Mouse (Mus musculus) R1 (cell line): Measurements from ENCODE around the gene Nfx1.
A peak's percentile ranks its signal among the peaks of the same experiment; 100 is the strongest.

Experiments used
- DNase-seq: peaks from one replicate; pipeline ENCODE4 v3.0.0-alpha.2; 2018; ENCODE audit warnings: low read depth, low spot score

Nfx1 gene

DNA sequence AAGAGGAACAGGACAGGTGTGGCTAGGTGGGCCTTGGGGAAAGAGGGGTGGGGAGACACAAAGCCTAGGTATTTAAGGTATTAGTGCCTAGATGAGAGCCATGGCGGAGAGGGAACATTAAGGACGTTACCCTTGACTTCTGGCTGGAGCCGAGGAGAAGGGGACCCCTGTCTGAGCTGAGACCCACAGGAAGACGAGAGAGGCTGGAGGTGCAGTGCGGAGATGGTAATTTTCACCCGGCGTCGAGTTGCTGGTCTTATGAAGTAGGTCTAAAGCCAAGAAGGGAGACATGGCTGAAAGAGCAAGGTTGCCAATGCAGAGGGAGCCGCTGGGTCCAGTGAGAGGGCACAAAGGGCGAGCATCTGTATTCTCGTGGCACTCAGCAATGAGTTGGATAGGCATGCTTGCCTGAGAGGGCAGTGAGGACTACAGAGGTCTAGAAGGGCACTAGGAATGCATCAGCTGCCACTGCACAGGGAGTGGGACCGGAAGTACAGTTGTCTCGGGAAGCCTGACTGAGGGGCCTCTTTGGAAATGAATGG, 75.6 kb downstream of the Nfx1 start:
- no peak for DNase-seq

DNA sequence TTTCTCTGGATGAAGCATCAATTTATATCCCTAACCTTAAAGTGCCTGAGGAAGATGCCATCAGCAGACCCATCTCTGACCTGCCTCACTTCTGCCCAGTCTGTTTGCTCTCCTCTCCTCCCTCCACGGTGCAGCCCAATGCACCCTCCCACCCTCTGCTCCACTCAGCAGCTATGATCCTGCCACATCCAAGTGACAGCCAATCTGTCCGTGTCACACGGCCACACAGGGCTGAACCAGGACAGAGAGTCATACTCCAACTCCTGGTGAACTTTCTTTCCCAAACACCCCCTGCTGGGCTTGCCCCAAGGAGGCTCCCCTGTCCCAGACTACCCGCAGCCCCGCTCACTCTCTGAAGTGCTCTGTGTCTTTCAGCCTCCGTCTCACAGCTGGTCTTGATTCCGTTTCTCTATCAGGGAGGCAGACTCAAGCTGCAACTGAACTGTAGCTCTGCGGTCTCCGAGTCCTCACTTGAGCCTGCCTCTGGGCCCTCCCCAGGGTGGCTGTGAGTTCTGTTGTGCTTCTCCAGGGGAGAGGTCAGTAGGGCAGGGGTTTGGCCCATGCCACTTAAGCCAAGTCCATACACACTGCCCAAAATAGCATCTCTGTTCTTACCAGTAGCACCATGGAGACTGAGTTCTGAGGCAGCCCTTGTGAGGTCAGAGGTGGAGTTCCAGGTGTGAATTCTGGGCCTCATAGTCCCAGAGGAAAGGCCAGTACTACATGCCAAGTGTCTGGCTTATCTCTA, 77.0 kb downstream of the Nfx1 start, which contains the start of gene Aqp7:
Gene Aqp7 (minus strand): TSS at position 616 of the 748 bp plus-strand sequence.
- no peak for DNase-seq

DNA sequence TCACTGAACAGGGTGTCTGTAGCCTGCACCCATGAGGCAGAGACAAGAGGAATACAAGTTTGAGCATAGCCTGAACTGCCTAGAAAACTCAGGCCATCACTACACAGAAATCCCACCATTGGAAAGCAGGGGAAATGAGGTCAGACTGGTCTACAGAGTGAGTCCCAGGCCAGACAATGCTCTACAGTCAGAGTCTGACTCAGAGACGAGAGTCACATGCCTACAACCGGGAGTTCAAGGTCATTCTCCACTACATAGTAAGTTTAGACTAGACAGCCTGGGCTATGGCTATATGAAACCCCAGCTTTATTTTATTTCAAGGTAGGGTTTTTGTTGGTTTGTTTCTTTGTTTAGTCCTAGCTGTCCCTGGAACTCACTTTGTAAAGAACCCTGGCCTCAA, 78.2 kb downstream of the Nfx1 start:
- DNase-seq = peak; percentile 46

DNA sequence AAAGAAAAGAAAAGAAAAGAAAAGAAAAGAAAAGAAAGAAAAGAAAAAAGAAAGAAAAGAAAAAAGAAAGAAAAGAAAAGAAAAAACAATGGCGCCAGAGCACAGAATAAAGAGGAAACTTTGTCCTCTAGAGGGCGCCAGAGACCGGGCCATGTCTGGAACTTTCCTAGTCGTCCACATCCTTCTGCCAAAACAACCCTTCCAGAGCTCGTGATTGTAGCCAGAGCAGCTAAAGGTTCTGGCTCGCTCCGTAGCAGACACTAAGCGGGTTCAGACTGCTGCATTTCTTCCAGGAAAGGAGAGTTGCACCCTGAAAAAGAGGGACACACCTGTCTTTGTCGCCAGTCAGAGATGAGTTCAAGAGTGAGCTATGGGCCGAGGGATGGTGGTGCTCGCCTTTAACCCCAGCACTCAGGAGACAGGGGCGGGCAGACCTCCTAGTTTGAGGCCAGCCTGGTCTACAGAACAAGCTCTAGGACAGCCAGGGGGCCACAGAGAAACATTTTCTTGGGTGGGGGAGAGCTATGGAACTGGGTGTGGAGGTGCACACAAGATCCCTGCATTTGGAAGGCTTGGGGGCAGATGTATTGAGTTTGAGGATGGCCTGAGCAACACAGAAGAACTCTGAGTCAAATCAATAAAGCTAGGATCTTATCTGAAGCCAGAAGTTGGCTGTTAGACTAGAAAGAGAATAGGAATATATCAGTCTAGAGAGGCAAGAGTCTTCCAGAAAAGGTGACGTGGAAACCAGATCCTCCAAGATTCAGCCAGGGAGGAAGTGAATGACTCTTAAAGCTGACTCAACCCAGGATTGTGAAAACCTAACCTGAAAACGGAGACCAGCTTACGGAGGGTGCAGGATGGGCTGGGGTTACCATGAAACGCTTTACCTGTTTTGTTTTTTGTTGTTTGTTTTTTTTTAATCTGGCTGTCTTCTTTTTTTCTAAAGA, 80.3 kb downstream of the Nfx1 start:
- DNase-seq = peak; percentile 86

DNA sequence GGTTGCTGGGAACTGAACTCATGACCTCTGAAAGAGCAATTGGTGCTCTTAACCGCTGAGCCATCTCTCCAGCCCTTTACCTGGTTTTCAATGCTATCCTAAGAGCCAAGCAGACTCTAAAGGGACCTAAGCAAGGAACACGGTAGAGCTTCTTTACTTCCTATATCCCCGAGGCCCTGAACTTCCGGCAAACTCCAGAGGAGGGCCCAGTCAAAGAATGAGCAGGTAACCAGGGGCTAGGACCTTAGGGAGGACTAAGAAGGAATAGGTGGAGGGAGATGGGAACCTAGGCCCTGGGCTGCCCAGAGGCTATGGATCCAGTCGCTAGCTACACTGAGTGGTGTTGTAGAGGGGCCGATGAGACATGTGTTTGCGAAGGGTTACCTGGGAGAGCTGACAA, 81.1 kb downstream of the Nfx1 start:
- DNase-seq = peak; percentile 85

DNA sequence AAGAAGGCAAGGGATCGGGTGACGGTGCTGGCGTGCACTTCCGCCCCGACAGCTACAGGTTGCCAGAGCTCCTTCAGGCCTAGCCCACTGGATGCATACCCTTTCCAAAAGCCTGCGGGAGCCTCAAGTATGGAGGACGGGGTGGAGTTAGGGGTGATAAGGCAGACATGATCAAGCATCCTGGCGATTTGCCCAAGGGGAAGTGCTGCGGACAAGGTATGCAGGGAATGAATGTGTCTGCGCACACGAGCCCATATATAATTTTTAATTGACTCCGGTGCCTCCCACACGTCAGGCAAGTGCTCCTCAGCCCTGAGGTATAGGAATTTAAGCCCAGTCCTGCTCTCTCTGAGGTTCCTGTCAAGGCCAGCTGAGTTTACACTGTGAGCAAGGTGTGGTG, 84.4 kb downstream of the Nfx1 start:
- peak; percentile 75 for DNase-seq

DNA sequence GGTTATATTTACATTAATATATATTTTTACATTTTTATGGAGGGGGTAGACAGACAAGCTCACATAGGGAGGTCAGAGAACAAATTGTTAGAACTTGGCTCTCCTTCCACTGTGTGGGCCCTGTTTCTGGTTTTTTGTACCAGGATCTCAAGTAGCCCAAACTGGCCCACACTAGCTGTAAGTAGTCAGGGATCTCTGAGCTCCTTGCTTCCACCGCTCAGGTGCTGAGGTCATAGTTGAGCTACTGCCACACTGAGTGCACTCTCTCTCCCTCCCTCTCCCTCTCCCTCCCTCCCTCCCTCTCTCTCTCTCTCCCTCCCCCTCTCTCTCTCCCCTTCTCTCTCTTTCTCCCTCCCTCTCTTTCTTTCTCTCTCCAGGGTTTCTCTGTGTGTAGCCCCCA, 85.5 kb downstream of the Nfx1 start:
- no peak for DNase-seq

DNA sequence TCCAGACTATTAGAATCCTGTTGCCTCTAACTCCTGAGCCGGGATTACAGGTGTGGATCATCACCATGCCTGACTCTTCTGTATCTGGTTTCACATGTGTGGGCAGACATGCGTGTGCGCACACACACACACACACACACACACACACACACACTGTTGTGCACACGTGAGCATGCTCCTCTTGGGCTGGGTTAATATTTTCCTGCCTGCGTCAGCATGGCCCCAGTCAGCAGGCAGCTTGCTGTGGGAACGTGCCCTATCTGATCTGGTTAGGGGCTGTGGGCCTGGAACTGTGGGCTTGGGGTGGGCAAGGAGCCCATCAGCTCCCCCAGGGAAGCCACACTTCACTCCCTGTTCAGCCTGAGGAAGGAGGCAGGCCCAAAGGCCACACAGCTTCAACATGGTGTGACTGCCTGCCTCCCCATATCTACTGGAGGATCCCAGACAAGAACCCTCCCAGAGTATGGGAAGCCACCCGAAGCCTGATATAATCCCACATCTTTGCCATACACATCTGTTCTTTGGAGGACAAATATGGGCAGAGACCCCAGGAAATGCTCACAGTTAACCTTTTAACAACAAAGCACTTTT, 86.1 kb downstream of the Nfx1 start:
- DNase-seq = no peak

DNA sequence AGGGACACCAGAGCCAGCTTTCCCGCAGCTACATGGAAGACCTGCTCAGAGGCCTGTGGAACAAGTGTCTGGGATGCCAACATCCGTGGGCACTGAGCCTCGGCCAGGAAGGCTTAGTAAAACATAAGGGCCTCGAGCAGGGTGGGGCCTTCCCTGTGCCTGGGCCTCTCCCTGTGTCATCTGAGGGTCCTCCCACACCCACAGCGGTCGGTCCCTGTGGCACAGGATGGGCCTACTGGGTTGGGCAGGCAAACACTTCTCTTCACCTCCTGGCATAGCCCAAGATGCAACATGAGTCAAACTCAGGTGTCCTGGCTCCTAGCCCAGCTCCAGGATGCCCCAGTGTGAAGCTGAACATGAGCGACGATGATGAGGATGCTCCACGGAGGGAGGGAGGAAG, 86.7 kb downstream of the Nfx1 start:
- no peak for DNase-seq

DNA sequence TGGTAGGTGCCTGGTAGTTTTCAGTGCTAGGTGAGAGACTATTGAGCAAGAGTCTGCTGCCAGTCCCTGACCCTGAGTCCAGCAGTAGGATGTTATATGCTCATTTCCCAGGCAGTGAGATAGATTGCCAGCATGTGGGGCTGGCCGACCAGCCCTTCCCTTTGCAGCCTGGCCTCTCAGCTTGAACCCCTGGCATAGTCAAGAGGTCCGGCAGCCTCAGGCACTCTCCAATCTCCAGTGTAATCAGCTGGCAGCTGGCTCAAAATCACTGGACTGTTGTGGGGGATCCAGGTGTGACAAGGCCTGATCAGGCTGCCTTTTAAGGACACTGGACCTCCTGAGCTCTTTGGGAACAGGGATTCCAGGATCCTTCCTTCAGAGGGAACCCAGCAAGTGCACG, 92.6 kb downstream of the Nfx1 start:
- DNase-seq = no peak

DNA sequence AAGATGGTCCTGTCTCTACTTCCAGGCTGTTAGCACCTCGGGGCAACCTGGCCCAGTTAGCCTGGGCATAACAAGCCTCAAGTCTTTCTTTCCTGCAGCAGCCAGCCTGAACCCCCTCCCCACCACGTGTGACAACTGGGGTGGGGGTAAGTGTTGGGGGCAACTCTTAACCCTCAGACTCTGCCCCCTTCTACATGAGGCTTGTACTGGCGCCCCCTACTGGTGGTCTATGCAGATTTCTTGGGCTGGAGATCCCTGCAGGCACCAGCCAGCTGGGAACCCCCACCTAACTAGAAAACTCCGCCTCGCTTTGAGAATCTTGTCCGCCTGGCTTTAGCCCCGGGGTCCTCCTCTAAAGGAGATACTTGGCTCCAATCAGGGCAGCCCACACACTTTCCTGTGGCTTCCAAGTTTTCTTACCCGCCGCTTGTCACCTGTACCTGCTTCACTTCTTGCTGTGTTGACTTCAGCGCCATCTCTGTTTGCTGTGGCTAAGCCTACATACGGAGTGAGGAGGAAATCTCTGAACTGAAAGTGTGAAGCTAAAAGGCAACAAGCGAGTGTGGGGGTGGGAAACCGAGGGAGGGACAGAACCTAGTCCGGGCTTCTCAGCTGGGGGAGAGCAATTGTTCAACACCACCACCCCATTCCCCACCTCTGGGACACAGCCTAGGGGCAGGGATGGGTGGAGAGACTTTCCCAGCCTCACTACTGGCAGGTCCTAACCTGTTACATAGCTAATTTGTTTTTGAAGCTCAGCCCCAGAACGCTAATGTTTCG, 93.4 kb downstream of the Nfx1 start:
- peak; percentile 79 for DNase-seq

DNA sequence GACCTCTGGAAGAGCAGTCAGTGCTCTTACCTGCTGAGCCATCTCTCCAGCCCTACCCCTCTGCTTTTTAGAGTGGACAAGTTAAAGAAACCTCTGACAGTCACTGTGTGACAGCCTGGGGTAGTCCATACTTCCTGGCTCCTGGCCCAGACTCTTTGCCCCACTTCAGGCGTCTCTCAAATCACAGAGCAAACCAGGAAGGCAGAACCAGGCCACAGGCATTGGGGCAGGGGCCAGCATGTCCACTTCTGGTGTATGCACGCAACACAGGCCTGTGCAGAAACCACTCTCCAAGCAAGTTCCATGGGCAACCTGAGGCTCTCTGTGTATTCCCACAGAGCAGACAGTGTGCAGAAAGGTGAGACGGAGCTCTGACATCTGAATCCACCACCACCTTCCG, 94.5 kb downstream of the Nfx1 start:
- DNase-seq = no peak

DNA sequence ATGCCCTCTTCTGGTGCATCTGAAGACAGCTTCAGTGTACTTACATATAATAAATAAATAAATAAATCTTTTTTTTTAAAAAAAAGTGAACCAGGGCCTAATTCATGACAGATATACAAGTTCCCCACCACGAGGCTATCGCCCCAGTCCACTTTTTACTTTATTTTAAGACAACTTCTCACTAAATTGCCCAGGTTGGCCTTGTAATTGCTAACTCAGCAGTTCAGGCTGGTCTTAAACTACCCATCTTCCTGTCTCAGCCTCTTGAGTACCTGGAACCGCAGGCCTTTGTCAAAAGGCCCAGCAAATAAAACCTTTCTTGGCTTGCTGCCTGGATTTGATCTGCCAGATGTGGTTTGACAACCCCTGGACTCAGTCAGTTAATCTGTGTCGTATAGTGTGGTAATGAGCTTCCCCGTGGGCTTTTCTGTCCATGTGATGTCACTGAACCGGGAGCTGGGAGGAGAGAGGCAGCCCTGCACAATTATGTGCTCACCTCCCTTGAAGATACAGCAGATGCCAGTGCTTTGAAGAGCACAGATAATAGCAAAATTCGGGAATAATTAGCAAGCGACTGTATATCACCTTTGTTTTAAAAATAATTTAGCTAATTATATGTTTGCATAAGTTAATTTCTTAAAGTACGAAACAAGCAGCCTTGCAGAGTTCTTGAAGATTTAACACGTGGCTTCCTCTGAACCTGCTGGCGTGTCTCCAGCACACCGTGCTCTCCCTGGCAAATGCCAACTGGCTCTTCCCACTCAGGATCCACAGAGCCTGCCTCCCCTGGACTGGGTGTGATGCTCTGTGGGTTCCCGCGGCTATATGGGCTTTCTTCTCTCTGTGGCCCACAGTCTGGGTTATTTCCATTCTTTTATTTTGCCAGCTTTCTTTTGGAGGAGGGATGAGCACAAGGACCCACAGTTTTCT, 101.1 kb downstream of the Nfx1 start:
- no peak for DNase-seq

DNA sequence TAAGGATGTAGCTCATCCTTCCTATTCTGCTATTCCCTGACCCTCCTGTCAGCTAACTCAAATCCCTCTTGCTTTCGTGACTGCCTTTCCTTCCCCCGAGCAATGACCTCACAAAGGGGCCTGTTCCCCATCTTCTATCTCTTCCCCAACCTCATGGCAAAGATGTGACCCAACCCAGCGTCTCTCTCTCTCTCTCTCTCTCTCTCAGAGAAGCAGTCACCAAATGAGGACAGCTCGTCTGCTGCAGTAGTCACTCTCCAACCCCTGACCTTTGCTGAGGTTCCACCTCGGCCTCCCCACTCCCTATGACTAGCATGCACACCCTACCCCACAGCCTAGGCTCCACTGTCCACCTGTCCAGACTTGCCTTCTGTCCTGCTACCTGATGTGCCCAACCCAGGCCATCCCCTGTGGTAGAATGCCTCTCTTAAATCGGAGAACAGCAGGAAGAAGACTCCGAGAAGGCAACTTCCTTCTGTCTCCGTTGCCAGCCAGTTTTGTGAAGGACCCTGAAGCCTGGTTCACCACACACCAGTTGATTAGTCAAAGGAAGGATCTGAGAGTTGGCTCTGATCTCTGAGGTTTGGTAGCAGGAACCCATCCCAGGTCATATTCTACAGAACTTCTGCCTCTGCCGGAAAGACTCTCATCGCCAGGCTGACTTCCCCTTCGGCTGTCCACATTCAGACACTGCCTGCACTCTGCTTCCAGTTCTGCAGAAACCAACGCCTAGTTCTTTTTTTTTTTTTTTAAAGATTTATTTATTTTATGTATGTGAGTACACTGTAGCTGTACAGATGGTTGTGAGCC, 102.5 kb downstream of the Nfx1 start:
- DNase-seq = no peak

DNA sequence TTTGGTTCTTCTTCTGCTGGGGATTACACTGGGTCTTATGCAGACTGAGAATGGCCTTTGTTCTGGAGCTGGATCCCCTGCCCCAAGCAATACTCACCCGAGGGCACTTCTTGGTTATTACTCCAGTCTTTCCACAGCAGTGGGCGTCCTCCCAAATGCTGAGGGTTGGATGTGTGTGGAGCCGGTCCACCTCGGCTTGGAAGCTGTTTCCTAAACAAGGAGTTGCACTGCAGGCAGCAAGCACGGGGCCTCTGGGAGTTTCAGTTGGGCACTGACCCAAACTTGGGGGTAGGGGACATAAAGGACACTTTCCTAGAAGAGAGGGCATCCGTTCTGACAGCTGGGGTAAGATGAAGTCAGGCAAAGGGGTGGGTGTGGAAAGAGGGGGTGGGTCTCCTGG, 103.8 kb downstream of the Nfx1 start:
- no peak for DNase-seq
